Mouse (Mus musculus) small intestine, adult 2 months (tissue): ENCODE data around the gene Spout1.

ENCODE experiments used
- CTCF ChIP-seq: fragments of 200-500 bp; IDR thresholded peaks from 2 replicates; pipeline ENCODE4 v1.5.1; 2012; ENCODE audit warnings: low read depth, mild to moderate bottlenecking, control low read depth, inconsistent platforms, low read length, moderate library complexity, mixed read lengths; ENCODE audit not compliant: insufficient replicate concordance, insufficient read length; ENCODE audit errors: extremely low read depth
- POLR2A ChIP-seq: fragments of 200-500 bp; IDR thresholded peaks from 2 replicates; pipeline ENCODE4 v1.6.1; 2012; ENCODE audit warnings: low read depth, mild to moderate bottlenecking, control low read depth, inconsistent platforms, low read length, moderate library complexity

DNA sequence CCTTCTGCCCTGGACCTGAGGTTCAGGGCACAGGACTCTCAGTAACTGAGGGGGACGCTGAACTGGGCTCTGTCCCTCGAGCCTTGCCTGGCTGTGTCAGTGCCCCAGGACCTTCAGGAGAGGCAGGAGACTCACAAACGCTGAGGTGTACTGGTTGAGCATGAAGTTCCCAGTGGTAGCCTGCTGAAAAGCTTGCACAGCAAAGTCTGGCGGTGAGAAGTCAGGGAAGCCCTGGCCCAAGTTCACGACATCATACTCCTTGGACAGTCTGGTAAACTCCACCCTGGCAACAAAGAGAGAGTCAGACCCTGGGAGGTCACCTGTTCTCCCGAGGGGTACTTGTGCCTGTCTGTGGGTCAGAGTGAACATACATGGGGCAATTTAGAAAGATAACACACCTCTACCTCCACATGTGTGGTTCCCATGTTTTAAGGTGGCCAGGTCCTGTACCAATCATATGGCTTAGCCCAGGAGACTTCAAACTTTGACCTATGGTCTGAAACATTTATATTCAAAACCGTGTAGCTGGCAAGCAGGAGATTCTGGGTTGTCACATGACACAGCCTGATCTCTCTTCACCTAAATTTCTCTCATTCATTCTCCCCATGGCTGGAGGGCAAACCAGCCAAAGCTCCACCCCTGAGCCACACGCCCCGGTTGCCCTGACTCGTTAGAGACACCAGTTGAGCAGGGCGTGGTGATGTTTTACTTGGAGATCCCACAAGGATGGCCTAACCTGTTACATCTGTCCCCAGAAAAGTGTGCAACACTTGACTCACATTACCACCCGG, 13.7 kb upstream of the Spout1 start:
- no peak for TF ChIP-seq CTCF
- peak; percentile 41; the same call in 1 of the 2 replicates for TF ChIP-seq POLR2A
